Mouse (Mus musculus) spleen, postnatal 0 days (tissue): Measurements from ENCODE around the gene Krt72. TPM values are rescaled to one million over a fixed set of nuclear protein-coding genes. Genes with fewer than 3 reads are reported as not detected.

Experiments
- polyA plus RNA-seq: library from polyadenylated mRNA; unstranded; fragments of >200 nt; fragmentation: Nextera tagmentation; extraction: Ambion mirVana; gene quantifications from 2 replicates; pipeline ENCODE4 v1.2.1, GENCODE M21; 2015

The Krt72 gene
- polyA plus RNA-seq, result not detected in 2 replicates

GRCm38 (mm10) chr15:101786360-101786759, at the start of gene Krt72:
TSS of gene Krt72 (minus strand) at chr15:101786460.

GRCm38 (mm10) chr15:101817875-101818274, 31.6 kb upstream of the Krt72 start, which contains the start of gene Krt2:
TSS of gene Krt2 (minus strand) at chr15:101818169.

GRCm38 (mm10) chr15:101802296-101802835, 16.1 kb upstream of the Krt72 start, which contains the start of gene Krt73:
TSS of gene Krt73 (minus strand) at chr15:101802346.

GRCm38 (mm10) chr15:101742711-101743110, 43.5 kb downstream of the Krt72 start, which contains the start of gene Krt71:
TSS of gene Krt71 (minus strand) at chr15:101743109.

Other genes with a start within 250 kb of the Krt72 start
- gene Krt82, start 235.8 kb downstream of the Krt72 start, polyA plus RNA-seq, result not detected in 2 replicates
- not detected in 2 replicates for gene Krt90, start 223.5 kb downstream of the Krt72 start, polyA plus RNA-seq
- gene Krt75, start 212.6 kb downstream of the Krt72 start, polyA plus RNA-seq, result not detected in 2 replicates
- gene Gm5414, start 158.3 kb downstream of the Krt72 start, polyA plus RNA-seq, result not detected in 2 replicates
- gene Gm5478, start 139.1 kb downstream of the Krt72 start, polyA plus RNA-seq, result not detected in 2 replicates
- gene Krt6b, start 106.2 kb downstream of the Krt72 start, polyA plus RNA-seq, result 0.06 TPM in 2 replicates
- gene Krt6a, start 92.2 kb downstream of the Krt72 start, polyA plus RNA-seq, result 0.14 TPM in 1 of 2 replicates, not detected in the other
- gene Krt5, start 73.6 kb downstream of the Krt72 start, polyA plus RNA-seq, result 0.06 and 0.11 TPM in 2 replicates
- gene Krt71, start 43.4 kb downstream of the Krt72 start, polyA plus RNA-seq, result not detected in 2 replicates
- gene Krt73, start 15.9 kb upstream of the Krt72 start, polyA plus RNA-seq, result not detected in 2 replicates
- gene Krt2, start 31.7 kb upstream of the Krt72 start, polyA plus RNA-seq, result not detected in 2 replicates
- 0.40 and 0.72 TPM in 2 replicates for gene Krt1, start 64.3 kb upstream of the Krt72 start, polyA plus RNA-seq
- not detected in 2 replicates for gene Krt77, start 83.2 kb upstream of the Krt72 start, polyA plus RNA-seq
- not detected in 2 replicates for gene Krt76, start 106.5 kb upstream of the Krt72 start, polyA plus RNA-seq
- 0.59 and 1.5 TPM in 2 replicates for gene Krt4, start 138.3 kb upstream of the Krt72 start, polyA plus RNA-seq
- 0.12 and 0.16 TPM in 2 replicates for gene Krt79, start 153.9 kb upstream of the Krt72 start, polyA plus RNA-seq
- not detected in 2 replicates for gene Krt78, start 167.8 kb upstream of the Krt72 start, polyA plus RNA-seq
- 9.5 and 10.6 TPM in 2 replicates for gene Krt8, start 218.0 kb upstream of the Krt72 start, polyA plus RNA-seq
- 6.5 and 7.8 TPM in 2 replicates for gene Krt18, start 241.7 kb upstream of the Krt72 start, polyA plus RNA-seq